Mouse (Mus musculus) heart, embryonic 15.5 days (tissue): ENCODE data around the gene Abraxas2. TPM values are rescaled to one million over a fixed set of nuclear protein-coding genes. Genes with fewer than 3 reads are reported as not detected.

ENCODE experiments used
- ATAC-seq: fragments of 200-750 bp; cut with Nextera tagmentation; replicated peaks from 2 replicates; pipeline ENCODE4 v1.8.0; 2017; ENCODE audit warnings: low read depth, moderate TSS enrichment; ENCODE audit not compliant: insufficient number of reproducible peaks, insufficient read depth, low FRiP score
- H3K27ac ChIP-seq: fragments of 300-500 bp; sonication (generic); 2 replicates; pipeline ENCODE4 v1.5.1; 2015; ENCODE audit warnings: mild to moderate bottlenecking, inconsistent platforms
- H3K27me3 ChIP-seq: fragments of 300-500 bp; sonication (generic); 2 replicates; pipeline ENCODE4 v1.6.1; 2015; ENCODE audit warnings: inconsistent platforms
- H3K36me3 ChIP-seq: fragments of 300-500 bp; sonication (generic); 2 replicates; pipeline ENCODE4 v1.6.1; 2015; ENCODE audit warnings: mild to moderate bottlenecking, inconsistent platforms
- H3K4me1 ChIP-seq: fragments of 300-500 bp; sonication (generic); replicated peaks from 2 replicates; pipeline ENCODE4 v1.6.1; 2015; ENCODE audit warnings: inconsistent platforms
- H3K4me2 ChIP-seq: fragments of 300-500 bp; sonication (generic); 2 replicates; pipeline ENCODE4 v1.6.1; 2015; ENCODE audit warnings: inconsistent platforms, mild to moderate bottlenecking, moderate library complexity
- H3K4me3 ChIP-seq: fragments of 300-500 bp; sonication (generic); 2 replicates; pipeline ENCODE4 v1.5.1; 2015; ENCODE audit warnings: mild to moderate bottlenecking, inconsistent platforms
- H3K9ac ChIP-seq: fragments of 300-500 bp; sonication (generic); 2 replicates; pipeline ENCODE4 v1.6.1; 2015; ENCODE audit warnings: mild to moderate bottlenecking, inconsistent platforms
- H3K9me3 ChIP-seq: fragments of 300-500 bp; sonication (generic); replicated peaks from 2 replicates; pipeline ENCODE4 v1.6.1; 2016; ENCODE audit warnings: inconsistent platforms
- WGBS: fragments of 180-500 bp; shearing (Covaris S2); methylation state at CpG from one replicate; pipeline ENCODE4 v1.1.7; 2015; ENCODE audit warnings: mixed read lengths; 5-methylcytosine and 5-hydroxymethylcytosine counted together
- polyA plus RNA-seq: library from polyadenylated mRNA; unstranded; fragments of >200 nt; fragmentation: Nextera tagmentation; extraction: Ambion mirVana; gene quantifications from 2 replicates; pipeline ENCODE4 v1.2.1, GENCODE M21; 2015

Gene Abraxas2
- polyA plus RNA-seq, 1 experiment from 2014 or later = 28.7 TPM

DNA sequence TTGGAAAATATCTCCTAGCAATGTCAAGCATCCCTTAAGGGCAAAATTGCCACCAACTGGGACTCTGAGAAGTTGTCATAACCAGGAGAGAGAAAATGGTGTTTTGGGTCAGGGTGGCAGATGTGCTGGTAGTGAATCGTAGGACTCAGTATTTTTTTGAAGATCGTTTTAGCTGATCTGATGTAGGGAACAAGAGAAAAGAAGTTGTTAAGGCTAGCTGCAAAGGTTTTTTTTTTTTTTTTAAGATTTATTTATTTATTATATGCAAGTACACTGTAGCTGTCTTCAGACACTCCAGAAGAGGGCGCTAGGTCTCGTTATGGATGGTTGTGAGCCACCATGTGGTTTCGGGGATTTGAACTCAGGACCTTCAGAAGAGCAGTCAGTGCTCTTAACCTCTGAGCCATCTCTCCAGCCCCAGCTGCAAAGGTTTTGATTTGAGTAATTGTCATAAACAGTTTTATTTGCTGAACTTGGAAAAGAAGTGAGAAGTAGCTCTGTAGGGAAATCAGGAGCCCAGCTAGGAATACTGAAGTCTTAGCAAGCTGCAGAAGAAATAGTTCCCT is 899 bp upstream of the Abraxas2 start:
- ATAC-seq = no peak
- H3K9me3 ChIP-seq = no peaks in the 10 kb centered on the region
- no peak overlapping the region for H3K4me2 ChIP-seq
- peaks cover 16% of the 10 kb centered on the region for H3K4me1 ChIP-seq
- no peak overlapping the region for H3K9ac ChIP-seq
- no peaks in the 10 kb centered on the region for H3K27me3 ChIP-seq
- no peaks in the 10 kb centered on the region for H3K36me3 ChIP-seq
- no peak overlapping the region for H3K27ac ChIP-seq
- WGBS = 65% methylated on average over 5 of the region's 5 CpGs
- no peak overlapping the region for H3K4me3 ChIP-seq

DNA sequence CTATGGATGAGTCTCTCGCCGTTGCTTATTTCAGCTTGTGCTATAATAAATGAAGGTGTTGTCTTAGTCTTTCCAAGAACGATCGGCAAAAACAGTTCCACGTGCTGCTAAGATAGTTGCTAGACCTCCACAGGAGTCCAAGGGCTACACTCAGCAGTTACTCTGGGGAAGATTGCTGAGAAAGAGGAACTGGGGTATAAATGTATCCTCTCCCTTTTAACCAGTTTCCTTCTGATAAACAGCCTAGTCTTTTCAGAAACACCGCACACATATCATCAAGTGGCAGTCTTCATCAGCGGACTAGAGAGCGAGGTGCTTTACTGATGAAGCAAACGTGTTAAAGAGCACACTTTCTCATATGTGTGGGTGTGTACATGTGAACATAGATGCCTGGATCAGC is 7.3 kb downstream of the Abraxas2 start:
- no peak overlapping the region for H3K9ac ChIP-seq
- no peak for ATAC-seq
- 91% methylated on average over 9 of the region's 9 CpGs for WGBS
- H3K4me2 ChIP-seq = no peak overlapping the region
- H3K4me3 ChIP-seq = no peak overlapping the region
- no peaks in the 10 kb centered on the region for H3K27me3 ChIP-seq
- peaks cover 31% of the 10 kb centered on the region for H3K36me3 ChIP-seq
- no peaks in the 10 kb centered on the region for H3K9me3 ChIP-seq
- H3K27ac ChIP-seq = no peak overlapping the region
- H3K4me1 ChIP-seq = peaks cover 1% of the 10 kb centered on the region; the same call in 1 of the 2 replicates

DNA sequence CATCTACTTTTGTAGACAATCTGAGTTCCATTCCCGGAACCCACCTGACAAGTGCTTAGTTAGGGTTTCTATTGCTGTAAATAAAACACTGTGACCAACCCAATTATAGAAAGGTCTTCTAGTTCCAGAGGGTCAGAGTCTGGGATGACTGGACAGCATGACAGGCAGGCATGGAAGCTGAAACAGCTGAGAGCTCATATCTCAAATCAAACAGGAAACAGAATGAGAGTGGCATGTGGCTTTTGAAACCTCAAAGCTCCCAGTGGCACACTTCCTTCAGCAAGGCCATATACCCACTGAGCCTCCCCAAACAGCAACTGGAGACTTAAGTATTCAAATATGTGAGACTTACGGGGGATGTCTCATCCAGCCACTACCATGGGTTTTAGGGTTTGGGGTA is 14.0 kb downstream of the Abraxas2 start:
- H3K27ac ChIP-seq = no peak overlapping the region
- H3K4me1 ChIP-seq = no peaks in the 10 kb centered on the region
- H3K4me2 ChIP-seq = no peak overlapping the region
- no peak for ATAC-seq
- WGBS = 80% methylated on average over 2 of the region's 2 CpGs
- H3K27me3 ChIP-seq = no peaks in the 10 kb centered on the region
- peaks cover 71% of the 10 kb centered on the region for H3K36me3 ChIP-seq
- no peak overlapping the region for H3K4me3 ChIP-seq
- no peak overlapping the region for H3K9ac ChIP-seq
- no peaks in the 10 kb centered on the region for H3K9me3 ChIP-seq

GRCm38 (mm10) chr7:132875391-132876086 is 16.5 kb downstream of the Abraxas2 start:
- no peak overlapping the region for H3K9ac ChIP-seq
- H3K27ac ChIP-seq = no peak overlapping the region
- no peak overlapping the region for H3K4me3 ChIP-seq
- H3K4me1 ChIP-seq = no peaks in the 10 kb centered on the region
- 90% methylated on average over 2 of the region's 2 CpGs for WGBS
- H3K4me2 ChIP-seq = no peak overlapping the region
- H3K9me3 ChIP-seq = no peaks in the 10 kb centered on the region
- no peaks in the 10 kb centered on the region for H3K27me3 ChIP-seq
- ATAC-seq = no peak
- peaks cover 87% of the 10 kb centered on the region for H3K36me3 ChIP-seq

DNA sequence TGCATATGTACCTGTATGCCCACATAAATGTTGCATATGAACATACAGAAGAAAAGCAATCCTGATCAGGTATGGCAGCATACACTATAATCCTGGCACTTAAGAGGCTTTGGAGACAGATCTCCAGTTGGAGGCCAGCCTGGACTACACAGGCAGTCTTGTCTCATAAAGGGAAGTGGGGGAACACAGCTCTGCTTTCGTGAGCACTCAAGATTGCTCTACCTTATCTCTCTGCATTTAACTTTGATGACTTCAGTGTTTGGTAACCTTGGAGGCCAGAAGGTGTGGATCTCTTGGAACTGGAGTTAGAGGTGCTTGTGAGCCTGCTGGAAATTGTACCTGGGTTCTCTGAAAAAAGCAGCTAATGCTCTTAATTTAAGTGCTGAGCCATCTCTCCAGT is 21.3 kb downstream of the Abraxas2 start:
- Histone ChIP-seq H3K9ac (no peak overlapping the region), H3K36me3 (peaks cover 90% of the 10 kb centered on the region), H3K4me3 (no peak overlapping the region), H3K9me3 (no peaks in the 10 kb centered on the region), H3K4me1 (no peaks in the 10 kb centered on the region), H3K4me2 (no peak overlapping the region), H3K27me3 (no peaks in the 10 kb centered on the region), H3K27ac (no peak overlapping the region)
- ATAC-seq = no peak
- 49% methylated on average over 1 of the region's 1 CpGs for WGBS

DNA sequence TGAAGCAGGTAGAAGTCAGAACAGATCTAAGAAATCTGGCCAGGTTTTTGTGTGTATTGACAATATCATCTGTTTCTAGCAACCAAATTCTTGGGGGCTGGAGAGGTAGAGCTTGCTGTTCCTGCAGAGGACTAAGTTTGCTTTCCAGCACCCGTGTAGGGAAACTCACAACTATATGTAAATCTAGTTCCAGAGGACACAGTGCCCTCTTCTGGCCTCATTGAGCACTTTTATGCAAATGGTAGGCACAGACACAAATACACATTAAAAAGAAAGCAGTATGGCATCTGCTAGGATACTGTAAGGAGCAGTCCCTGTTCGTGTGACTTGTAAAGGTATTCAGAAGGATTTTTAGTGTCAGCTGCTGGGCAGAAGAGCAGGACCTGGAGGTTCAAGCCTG is 23.3 kb downstream of the Abraxas2 start:
- Histone ChIP-seq H3K4me3 (no peak overlapping the region), H3K9ac (no peak overlapping the region), H3K4me1 (no peaks in the 10 kb centered on the region), H3K4me2 (no peak overlapping the region), H3K36me3 (peaks cover 70% of the 10 kb centered on the region), H3K27ac (no peak overlapping the region), H3K9me3 (no peaks in the 10 kb centered on the region), H3K27me3 (no peaks in the 10 kb centered on the region)
- no peak for ATAC-seq
- 72% methylated on average over 2 of the region's 2 CpGs for WGBS

GRCm38 (mm10) chr7:132884031-132884430 is 25.0 kb downstream of the Abraxas2 start:
- Histone ChIP-seq H3K36me3 (peaks cover 53% of the 10 kb centered on the region), H3K9me3 (no peaks in the 10 kb centered on the region), H3K27me3 (no peaks in the 10 kb centered on the region), H3K9ac (no peak overlapping the region), H3K4me3 (no peak overlapping the region), H3K4me2 (no peak overlapping the region), H3K27ac (no peak overlapping the region), H3K4me1 (no peaks in the 10 kb centered on the region)
- 90% methylated on average over 7 of the region's 7 CpGs for WGBS
- ATAC-seq = no peak

DNA sequence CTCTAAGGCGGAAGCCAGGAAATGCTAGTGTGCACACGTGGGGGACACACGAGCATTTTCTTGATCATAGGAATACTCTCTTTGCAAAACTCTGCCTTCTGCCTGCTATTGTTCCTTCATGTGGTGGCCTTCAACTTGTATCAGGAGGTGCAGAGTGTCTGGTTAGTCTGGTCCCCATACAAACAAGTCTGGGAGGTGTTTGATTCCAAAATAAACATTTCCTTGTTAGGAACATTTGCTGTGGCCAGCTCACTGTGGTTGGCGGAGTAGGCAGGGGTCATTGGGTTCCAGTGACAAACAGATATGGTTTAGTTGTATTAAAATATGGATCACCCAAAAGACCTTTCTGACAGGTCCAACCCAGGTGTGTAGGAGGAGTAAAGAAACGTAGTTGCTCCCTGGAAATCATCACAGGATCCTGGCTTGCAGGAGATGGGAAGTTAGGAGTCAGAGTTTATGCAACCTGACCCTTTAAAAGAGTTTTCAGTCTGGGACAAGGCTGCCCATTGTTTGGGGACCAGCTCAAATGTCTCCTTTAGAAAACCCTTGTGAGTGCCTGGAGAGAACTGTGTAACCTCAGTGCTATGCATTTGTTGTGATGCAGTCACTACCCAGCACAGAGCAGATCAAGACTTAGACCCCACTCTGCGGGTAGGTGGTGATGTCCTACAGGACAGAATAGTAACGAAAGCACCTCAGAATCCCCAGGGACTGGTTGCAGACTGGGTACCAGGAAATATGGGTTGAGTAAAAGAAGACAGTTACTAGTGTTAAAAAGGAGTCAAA is 28.2 kb downstream of the Abraxas2 start:
- ATAC-seq = no peak
- Histone ChIP-seq H3K27ac (no peak overlapping the region), H3K4me1 (0 out of 2 replicates have a peak, but pooled peaks cover 2% of the 10 kb centered on the region), H3K9me3 (no peaks in the 10 kb centered on the region), H3K36me3 (peaks cover 25% of the 10 kb centered on the region), H3K9ac (no peak overlapping the region), H3K27me3 (no peaks in the 10 kb centered on the region), H3K4me2 (no peak overlapping the region), H3K4me3 (no peak overlapping the region)
- 60% methylated on average over 7 of the region's 7 CpGs for WGBS

DNA sequence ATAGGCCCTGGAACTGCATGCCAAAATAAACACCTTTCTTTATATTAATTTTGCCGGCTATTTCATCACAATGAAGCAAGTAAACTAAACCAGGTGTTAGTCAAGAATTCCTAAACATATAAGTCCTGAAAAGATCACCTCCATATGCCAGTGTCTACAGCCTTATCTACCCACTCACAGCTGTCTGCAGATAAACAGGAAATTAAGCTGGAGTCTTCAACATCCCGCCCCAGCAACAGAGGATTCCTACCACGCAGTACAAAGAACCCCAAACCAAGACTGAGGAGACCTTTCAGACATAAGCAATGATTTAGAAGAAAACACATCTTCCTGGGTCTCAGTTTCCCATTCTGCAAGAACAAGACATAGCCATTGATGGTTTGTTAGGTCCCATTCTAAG is 29.0 kb downstream of the Abraxas2 start:
- Histone ChIP-seq H3K4me1 (0 out of 2 replicates have a peak, but pooled peaks cover 3% of the 10 kb centered on the region), H3K27me3 (no peaks in the 10 kb centered on the region), H3K9me3 (no peaks in the 10 kb centered on the region), H3K4me2 (no peak overlapping the region), H3K9ac (no peak overlapping the region), H3K36me3 (peaks cover 16% of the 10 kb centered on the region), H3K27ac (no peak overlapping the region), H3K4me3 (no peak overlapping the region)
- WGBS = 54% methylated on average over 3 of the region's 3 CpGs
- no peak for ATAC-seq

DNA sequence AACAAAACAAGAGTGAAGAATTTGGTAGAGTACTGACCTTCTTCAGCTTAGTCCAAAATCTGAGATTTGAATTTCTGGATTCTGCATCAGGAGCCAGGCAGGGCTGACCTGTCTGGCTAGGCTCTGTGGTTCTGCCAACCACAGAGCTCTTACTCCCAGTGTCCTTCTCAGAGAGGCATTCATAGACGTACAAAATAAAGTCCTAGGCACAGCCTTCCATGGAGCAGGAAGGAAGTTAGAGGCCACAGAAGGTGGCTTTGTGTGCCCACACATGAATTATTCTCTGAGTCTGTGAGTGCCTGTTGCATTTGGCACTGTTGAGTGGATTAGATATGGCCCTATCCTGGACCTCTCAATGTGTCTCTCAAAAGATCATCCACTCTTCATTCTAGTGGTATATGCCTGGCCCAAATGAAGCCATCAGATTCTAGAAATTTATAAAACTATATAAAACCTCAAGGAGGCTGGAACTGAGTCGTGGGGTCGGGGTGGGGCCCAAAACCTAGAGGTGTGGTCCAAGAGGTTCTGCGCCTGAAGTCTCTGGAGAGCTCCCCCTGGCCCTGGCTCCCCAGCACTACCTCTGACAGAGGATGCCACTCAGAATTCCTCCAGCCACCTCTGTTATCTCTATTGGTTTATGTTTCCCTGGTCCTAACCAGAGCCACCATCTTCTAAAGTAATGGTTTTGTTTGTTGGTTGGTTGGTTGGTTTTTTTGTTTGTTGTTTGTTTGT is 29.7 kb downstream of the Abraxas2 start:
- no peaks in the 10 kb centered on the region for H3K9me3 ChIP-seq
- H3K36me3 ChIP-seq = peaks cover 10% of the 10 kb centered on the region
- H3K27me3 ChIP-seq = no peaks in the 10 kb centered on the region
- 59% methylated on average over 4 of the region's 4 CpGs for WGBS
- no peak for ATAC-seq
- no peak overlapping the region for H3K27ac ChIP-seq
- no peak overlapping the region for H3K4me2 ChIP-seq
- H3K4me1 ChIP-seq = 0 out of 2 replicates have a peak, but pooled peaks cover 3% of the 10 kb centered on the region
- H3K4me3 ChIP-seq = no peak overlapping the region
- H3K9ac ChIP-seq = no peak overlapping the region

GRCm38 (mm10) chr7:132889691-132890090 is 30.7 kb downstream of the Abraxas2 start:
- WGBS = 92% methylated on average over 8 of the region's 8 CpGs
- Histone ChIP-seq H3K9me3 (no peaks in the 10 kb centered on the region), H3K27ac (no peak overlapping the region), H3K4me1 (peaks cover 4% of the 10 kb centered on the region), H3K27me3 (no peaks in the 10 kb centered on the region), H3K9ac (no peak overlapping the region), H3K4me2 (no peak overlapping the region), H3K4me3 (no peak overlapping the region), H3K36me3 (peaks cover 3% of the 10 kb centered on the region; the same call in 1 of the 2 replicates)
- no peak for ATAC-seq
